Mouse (Mus musculus) lung, postnatal 4 days (tissue): ENCODE measurements at regions not wholly inside any gene's neighbourhood (a gene's known extent, or its start where the extent isn't known, plus 50 kb on each side); places are given as distances from the start of the nearest gene placed in this dataset.

Experiments used
- DNase-seq, 2 experiments: peaks; one replicate each; pipeline ENCODE4 v3.0.0; 2021

DNA sequence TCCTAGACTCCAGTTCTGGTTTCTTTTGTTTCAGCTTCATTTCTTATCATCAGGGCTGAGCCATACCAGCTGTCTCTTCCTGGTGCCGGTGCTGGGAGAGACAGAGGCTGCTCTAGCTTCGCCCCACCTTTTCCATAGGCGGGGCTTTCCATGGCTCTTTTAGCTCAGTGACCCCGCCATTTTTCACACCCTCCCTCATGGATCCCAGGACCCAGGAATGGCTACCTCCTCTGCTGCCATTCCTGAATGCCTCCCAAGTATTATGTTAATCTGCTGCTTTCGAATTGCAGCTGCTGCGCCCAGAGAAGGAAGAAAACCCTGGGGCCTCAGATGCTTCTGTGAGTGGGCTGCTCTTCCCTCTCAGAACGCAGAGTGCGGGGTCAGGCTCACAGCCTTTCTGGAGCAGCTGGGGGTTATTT, 214.9 kb downstream of the Pik3r1 start:
- no peak for DNase-seq

DNA sequence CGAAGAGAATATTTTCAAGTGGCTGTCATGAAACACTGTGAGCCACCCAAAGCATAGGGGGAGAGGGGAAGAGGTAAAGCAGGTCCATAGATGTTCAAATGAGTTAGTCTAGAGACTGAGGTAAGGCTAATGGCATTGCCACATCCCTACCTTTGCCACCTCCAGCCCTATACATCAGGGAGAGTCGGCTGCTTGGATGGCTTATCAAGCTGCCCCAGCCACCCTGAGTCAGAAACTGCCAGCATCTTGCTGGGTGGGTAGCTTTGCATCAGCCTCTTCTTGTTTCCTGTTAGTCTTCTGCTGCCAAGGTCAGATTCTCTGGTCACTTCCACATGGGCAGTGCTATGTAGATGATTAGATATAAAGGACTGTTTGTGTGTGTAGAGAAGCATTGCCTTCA, 215.6 kb downstream of the Pik3r1 start:
- no peak for DNase-seq

DNA sequence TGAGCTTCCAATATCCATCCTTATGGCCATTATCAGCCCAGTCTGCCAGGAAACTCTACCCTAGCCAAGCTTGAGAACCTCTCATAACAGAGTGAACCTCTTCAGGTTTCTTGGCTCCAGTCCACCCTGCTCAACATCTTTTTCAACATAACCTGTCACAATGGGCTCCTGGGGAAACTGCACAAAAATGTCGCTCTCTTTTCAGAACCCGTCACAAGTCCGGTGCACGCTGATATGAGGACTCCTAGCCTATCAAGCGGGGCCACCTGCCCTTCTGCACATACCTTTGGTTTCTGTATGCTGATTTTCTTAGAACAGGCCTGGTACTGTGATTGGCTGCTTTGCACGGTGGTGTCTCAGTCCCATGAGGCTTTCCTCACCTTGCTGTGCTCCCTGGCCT, 216.9 kb downstream of the Pik3r1 start:
- no peak for DNase-seq

DNA sequence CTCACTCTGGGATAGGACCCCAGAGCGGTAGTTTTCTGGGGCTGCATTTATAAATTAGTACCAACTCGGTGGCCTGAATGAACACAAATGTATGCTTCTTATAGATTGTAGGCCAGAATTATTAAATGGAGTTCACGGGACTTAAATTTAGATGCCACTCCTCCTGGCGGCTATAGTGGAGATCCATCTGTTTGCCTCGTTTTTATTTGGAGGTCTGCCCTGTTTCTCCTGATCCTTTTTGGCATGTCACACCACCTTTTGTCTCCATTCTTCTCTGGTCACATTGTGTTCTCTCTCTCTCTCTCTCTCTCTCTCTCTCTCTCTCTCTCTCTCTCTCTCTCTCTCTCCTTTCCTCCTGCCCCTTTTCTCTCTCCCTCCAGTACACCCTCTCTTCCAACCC, 217.5 kb downstream of the Pik3r1 start:
- no peak for DNase-seq

DNA sequence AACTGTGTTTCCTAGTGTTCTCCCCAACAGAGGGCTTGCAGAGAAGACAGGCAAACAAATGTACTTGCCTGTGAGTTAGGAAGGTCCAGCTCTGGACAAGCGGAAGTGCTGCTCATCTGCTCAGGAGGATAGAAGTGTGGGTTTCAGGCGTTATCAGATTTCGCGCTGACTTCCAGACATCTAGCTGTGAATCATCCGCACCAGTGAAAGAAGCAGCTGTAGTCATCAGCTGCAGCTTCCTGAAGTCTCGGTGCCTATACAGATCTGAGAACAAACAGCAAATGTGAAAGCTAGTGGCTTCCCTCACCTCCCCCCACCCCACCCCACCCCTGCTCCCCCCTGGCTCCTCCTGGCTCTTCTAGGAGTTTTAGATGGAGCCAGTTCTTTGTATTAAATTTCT, 220.1 kb downstream of the Pik3r1 start:
- no peak for DNase-seq

DNA sequence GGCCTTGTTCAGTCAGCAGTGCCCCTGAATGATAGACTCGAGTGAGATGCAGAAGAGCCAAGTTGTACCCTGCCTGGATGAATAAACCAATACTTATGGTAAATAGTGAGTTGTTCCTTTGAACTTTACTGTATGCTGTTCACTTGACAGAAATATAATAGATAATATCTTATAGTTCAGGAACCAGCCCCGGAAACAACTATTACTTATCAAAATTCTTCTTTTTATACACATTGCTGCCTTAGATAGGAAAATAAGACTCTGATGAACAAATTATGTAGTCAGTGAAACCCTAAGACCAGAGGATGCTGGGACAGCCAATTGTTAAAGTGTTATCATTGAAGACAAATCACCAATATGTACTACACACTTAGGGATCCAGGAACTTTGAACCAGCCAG, 220.7 kb downstream of the Pik3r1 start:
- DNase-seq: no peak

DNA sequence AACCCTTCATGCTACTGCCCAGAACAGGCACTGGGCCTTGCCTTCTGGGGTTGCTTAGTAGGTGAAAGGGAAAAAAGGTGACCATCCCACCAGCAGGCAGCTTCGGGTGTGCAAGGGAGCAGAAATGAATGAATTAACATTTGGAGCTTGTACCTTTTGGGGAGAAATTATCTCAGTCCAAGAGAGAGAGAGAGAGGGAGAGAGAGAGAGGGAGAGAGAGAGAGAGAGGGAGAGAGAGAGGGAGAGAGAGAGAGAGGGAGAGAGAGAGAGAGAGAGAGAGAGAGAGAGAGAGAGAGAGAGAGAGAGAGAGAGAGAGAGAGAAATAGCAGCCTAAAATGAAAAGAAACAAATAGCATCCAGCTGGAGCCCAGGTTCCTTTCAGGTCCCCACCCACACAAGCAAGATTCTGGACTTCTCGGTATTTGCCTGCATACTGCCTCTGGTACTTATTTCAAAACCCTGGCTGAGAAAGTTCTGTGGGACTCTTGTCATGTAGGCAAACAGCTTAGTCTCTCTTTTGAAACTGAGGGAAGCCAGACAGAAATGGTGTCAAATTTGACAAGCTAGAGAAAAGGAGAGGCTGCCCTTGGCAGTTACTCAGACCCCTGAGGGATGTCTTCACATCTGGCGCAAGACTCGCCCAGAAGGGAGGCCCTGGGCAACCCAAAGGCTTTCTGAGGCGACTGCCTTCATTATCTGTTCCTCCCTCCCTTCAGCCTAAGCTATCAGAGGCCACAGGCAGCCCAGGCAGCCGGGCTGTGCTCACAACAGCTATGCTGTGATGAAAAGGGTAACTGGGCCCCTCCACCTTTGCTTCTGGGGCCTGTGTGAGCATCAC, 222.5 kb downstream of the Pik3r1 start:
- no peak for DNase-seq

DNA sequence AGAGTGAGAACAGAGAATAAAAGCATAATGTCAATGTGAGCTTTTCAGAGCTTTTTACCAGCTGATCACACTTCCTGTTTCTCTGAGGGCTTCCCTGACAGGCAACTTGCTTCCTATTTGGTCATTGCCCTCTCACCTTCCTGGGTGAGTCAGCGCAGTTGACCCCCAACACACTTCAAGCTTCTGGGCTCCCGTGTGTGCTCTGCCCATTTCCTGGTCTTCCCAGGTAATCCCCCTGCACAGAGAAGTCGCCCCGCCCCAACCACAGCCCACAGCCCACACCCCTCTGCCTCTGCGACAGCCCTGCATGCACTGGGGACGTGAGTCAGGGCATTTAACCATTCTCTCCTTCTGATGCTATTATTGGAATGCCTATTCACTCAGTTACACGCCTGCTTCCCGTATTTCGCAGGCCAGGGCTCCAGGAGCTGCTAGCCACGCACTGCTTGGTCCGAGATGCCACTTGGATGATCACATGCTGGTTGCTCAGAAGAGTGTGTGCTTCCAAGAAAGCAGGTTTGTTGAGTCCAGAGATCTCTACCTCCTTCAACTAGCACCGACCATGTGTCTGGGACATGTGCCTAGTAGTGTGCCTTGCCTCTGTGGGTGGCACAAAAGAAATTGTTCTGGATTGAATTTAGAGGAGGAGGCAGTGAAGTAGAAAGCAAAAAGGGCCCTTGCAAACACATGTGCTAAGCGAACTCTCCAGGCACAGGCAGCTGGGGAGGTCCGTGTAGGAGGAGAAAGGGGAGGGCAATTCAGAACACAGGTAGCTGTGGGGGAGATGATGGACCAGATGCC, 227.4 kb downstream of the Pik3r1 start:
- peak; percentile 49 to 53 for DNase-seq

DNA sequence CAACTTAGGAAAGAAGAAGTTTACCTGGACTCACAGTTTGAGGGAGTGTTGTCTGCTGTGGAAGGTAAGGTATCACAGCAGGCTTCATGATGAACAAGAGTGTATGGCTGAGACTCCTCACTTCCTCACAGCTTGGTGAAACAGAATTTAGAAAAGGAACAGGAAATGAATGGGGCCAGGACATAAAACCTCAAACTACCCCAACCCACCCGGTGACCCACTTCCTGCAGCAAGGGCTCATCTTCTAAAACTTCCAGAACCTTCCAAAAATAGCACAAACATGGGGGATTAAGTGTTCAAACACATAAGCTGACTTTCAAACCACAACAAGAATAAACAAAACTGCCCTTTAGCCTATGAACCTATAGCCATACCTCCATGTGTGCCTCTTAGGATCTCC, 229.9 kb downstream of the Pik3r1 start:
- no peak for DNase-seq

DNA sequence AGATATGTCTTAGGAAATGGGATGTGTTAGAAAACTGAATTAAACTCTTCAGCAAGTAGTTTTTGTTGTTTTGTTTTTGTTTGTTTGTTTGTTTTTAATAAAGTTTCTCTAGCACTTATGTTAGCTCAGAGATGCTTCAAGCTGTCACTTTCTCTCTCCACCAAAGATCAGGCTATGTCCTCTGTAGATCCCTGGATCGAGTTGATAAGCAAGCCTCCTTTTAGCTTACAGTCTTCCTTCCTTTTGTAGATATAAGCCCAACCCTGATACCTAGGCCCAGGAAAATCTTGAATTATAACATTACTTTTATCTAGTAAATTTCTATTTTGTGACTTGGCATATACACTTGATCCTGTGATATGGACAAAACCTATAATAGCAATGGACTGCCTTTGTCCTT, 232.0 kb downstream of the Pik3r1 start:
- DNase-seq: no peak

DNA sequence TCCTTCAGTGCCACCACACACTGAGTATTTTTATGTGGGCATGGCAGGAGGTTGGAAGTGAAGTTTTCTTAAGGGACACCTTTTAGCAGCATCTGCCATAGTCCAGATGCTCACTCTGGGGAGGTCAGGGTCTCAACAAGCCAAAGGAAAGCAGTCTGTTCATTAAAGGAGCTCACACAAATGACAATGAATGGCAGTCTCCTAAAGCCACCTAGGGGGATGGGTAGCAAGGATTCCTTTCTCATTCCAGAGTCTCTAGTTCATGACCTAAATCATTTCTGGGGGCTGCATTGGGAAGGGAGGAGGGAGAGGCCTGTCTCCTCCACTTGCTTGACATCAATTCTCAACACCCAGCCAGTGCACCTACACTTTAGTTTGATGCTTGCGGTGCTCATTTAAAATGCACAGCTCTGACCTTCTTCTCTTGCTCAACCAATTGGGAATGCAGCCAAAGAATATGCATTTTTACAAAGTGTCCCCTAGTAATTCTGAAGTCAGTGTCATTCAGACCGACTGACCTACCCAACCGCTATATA, 232.6 kb downstream of the Pik3r1 start:
- DNase-seq: no peak

DNA sequence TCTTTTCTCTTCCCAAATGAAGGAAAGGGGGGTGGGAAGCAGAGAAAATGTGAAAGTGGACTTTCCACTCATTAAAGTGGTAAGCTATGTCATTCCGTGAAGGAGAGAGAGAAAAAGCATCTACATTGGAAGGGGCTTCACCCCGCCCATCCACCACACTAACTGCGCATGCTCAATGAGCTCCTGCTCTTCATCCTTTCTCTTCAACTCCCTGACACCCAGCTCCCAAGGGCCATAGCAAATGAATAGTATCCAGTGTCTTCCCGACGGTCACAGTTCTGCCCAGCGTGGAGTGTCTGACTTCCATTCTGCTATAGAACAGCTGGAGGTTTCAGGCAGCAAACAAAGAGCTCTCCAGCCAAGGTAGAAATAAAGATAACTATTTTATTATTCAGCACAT, 233.5 kb downstream of the Pik3r1 start:
- no peak for DNase-seq

DNA sequence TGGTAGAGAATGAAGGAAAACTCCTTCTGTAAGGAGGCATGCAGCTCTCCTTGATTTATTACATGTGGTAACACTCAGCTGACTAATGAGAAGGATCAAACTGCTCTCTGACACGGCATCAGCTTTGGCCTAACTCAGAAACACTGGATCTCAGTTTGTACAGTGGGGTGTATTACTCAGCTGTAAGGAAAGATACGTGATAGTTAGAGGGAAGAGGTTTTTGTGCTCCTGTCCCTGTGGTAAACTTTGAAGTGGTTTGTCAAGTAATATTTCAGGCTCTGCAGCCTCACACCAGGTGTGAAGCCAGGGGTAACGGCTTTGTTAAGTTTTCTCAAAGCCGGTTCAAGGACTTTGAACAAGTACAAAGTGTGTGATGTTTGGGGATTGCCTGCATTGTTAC, 235.1 kb downstream of the Pik3r1 start:
- DNase-seq: no peak

DNA sequence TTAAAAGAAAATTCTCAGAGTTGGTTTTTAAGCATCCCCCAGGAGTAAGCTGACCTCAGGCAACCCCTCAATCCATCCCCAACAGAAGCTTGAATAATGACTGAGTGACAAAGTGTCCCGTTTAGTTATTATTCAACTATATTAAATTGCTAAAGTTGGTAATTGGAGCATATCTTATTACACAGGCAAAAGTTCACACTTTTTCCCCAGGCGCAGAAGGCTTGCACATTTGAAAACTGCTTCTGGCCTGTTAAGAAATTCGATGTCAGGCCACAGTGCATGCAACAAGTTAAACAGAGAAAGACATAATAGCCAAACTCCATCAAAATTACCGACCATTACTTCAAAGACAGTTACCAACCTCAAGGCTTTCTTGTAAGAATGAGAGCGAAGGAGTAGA, 240.3 kb downstream of the Pik3r1 start:
- no peak for DNase-seq

DNA sequence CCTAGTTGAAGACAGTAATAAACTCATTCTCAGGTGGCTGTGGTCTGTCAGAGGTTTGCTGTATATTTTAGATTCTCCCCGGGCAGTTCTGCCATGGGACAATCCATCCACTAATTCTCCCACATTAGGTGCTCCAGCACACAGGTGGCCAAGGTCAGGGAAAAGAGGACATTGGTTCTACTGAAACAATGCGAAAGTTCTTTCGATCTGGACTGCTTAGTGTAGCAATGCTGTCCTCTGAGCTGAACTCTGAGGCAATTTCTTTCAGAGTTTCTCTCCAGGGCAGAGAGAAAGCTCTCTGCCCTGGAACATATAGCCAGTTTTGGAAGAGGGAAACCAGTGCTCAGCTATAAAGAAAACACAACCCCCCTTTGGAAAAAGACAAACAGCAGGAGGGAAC, 243.2 kb downstream of the Pik3r1 start:
- no peak for DNase-seq

DNA sequence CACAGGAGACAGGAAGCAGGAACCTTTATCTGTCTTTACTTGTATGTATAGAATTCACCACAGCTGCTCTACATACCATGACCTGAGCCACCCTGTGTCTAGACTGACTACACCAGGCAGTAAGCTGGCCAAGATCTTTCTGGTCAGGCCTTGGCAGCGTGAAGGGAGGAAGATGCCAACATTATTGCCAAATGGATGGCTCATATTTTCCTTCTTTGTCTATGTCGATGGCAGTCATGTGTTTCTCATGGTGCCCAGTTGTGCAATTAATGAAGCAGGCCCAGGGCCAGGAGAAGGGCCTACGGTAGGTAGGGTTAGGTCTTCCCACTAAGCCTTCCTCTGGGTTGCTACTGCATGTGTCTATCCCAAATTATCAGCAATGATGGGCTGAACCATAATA, 243.8 kb downstream of the Pik3r1 start:
- no peak for DNase-seq

DNA sequence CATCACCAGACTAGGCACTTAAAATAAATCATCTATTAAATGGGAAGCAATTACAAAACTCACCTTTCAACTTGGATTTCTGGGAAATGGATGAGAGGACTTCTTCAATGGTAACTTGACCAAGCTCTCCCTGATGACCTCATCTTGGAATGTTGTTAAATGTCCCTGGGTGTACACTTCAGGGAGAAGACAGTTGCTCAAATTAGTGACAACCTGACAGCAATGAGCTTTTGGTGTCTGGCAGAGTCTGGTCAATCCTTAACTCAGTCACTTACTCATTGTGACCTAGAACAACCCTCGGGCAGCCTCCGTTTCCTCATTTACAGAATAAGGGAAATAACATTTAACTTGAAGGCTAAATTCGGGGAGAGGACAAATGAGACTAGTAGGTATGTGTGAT, 244.5 kb downstream of the Pik3r1 start:
- no peak for DNase-seq

DNA sequence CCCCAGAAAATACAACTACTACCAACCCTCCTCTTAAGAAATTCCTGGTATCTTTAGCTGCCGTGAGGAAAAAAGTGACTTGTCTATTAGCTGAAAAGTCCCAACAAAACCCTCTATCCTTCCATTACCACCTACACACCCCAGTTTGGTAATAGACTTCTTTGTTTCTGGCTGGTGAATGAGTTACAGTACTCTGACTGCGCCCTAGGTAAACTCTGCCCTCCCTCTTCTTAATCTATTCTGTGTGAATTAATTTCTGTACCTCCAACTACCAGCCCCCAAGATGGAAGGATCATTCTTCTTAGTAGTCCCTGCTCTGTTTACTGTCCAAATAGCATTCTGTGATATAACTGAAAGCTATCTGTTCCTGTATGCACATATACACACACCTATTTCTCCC, 245.4 kb downstream of the Pik3r1 start:
- no peak for DNase-seq

DNA sequence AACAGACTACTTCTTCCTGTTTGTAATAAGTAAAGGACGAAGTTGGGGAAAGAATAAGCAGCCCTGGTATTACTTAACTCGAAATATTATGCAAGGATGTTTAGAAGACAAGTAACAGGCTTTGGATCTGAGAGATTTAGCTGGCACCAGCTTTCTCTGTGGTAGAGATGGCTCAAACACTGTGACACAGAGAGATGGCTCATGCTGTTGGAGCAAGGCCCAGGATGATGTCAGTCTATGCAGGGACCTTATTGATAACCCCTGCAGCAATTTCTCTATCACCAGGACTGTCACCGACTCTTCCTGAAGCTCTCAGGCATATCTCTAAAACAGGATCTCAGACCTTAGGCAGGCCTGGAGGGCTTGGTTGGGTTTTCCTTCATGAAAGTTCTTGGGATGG, 254.7 kb downstream of the Pik3r1 start:
- no peak for DNase-seq

DNA sequence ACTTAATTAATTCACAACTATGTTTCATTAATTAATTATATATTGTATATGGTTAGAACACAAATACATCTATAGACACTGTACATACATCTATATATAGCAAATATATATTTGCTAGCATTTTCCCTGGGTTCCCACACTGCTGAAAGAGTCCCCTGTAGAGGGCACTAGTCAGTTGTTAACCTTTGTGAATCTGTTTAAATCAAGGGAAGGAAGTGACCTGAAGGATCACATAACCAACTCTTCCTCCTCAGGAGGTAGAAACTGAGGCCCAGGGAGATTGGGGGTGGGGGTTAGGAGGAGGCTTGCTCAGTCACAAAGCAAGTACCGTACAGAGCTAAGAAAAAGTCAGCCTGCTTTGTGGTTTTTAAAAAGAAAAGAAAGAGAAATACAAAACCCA, 258.1 kb downstream of the Pik3r1 start:
- peak in 1 of 2 experiments; percentile 21 for DNase-seq

DNA sequence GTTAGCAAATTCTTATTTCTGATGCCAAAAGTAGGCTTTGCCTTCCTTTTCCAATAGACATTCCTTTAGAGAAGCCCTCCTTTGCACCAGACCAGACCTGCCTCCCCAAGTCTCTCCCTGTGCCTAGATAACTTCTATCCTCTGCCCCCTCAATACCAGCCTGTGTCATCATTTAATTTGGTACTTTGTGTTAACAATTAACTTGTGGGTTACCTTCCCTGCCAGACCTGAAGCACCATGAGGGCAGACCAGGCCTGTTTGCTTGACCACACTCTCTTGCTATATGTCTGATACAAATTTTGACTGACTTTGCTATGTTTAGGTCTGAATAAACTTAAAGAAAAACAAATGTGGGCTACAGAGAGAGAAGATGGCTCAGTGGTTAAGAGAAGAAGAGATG, 259.7 kb downstream of the Pik3r1 start:
- no peak for DNase-seq

DNA sequence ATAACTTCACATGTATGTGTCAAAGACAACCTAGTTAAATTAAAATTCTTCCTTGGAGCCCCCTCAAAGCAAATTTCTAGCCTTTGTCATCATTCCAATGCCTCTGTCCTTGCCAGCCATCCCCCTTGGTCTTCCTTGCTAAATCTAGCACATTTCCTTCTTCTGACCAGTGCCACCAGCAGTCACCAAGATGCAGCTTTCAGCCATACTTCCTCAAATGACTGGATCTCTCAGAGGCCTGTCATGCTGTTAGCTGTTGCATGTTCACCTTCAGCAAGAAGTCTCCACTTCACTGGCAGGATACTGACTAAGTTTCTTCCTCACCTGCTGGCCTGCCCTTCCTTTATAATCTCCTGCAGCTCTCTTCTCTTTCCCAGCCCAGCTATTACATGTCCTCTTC, 261.3 kb downstream of the Pik3r1 start:
- no peak for DNase-seq

DNA sequence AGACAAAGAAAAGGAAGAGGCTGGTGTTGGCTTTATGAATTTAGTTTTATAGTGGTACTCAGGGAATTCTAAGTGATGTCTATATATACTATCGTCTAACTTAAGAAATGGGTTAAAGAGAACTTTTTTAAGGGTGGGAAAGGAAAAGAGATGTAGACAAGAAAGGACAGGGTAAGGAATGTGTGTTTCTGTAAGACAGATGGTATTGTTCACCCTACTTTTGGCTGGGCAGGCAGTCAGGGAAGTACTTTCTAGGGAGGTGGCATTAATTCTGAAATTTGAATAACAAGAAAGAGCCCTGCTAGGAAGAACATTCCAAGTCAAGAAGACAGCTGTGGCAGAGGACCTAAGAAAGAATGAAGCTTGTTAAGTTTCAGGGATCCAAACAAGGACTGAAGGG, 263.0 kb downstream of the Pik3r1 start:
- DNase-seq: no peak

DNA sequence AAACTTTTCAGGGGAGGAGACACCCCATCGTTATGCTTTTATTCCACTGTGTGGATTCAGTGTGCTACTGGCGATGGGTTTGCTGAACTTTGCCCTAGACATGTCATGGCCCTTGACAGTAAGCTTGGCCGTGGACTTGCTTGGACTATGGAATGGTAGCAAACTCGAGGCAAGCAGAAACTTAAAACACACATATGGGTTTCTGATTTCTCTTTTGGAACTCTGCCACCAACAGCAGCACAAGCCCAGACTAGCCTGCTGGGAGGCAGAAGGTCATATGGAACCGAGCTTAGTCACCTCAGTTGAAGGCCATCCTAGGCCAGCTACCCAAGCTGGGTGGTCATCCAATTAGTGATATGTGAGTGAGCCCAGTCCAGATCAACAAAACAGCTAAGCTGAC, 263.8 kb downstream of the Pik3r1 start:
- no peak for DNase-seq
